Mouse (Mus musculus) embryonic facial prominence, embryonic 12.5 days (tissue): ENCODE data around the gene Xpot. TPM values are rescaled to one million over a fixed set of nuclear protein-coding genes. Genes with fewer than 3 reads are reported as not detected.

Source experiments
- ATAC-seq: fragments of 200-750 bp; cut with Nextera tagmentation; 2 replicates; pipeline ENCODE4 v1.8.0; 2017; ENCODE audit not compliant: insufficient number of reproducible peaks, insufficient read depth, low FRiP score, low TSS enrichment
- H3K27ac ChIP-seq: fragments of 300-500 bp; sonication (generic); 2 replicates; pipeline ENCODE4 v1.5.1; 2016; ENCODE audit warnings: mild to moderate bottlenecking
- H3K27me3 ChIP-seq: fragments of 300-500 bp; sonication (generic); 2 replicates; pipeline ENCODE4 v1.6.1; 2016; ENCODE audit warnings: mild to moderate bottlenecking, moderate library complexity
- H3K36me3 ChIP-seq: fragments of 300-500 bp; sonication (generic); 2 replicates; pipeline ENCODE4 v1.6.1; 2016; ENCODE audit warnings: mild to moderate bottlenecking
- H3K4me1 ChIP-seq: fragments of 300-500 bp; sonication (generic); 2 replicates; pipeline ENCODE4 v1.6.1; 2016
- H3K4me2 ChIP-seq: fragments of 300-500 bp; sonication (generic); replicated peaks from 2 replicates; pipeline ENCODE4 v1.6.1; 2016; ENCODE audit warnings: mild to moderate bottlenecking, moderate library complexity
- H3K4me3 ChIP-seq: fragments of 300-500 bp; sonication (generic); 2 replicates; pipeline ENCODE4 v1.5.1; 2016; ENCODE audit warnings: mild to moderate bottlenecking
- H3K9ac ChIP-seq: fragments of 300-500 bp; sonication (generic); 2 replicates; pipeline ENCODE4 v1.6.1; 2016; ENCODE audit warnings: mild to moderate bottlenecking, moderate library complexity
- H3K9me3 ChIP-seq: fragments of 300-500 bp; sonication (generic); 2 replicates; pipeline ENCODE4 v1.6.1; 2016; ENCODE audit warnings: mild to moderate bottlenecking, moderate library complexity
- WGBS: fragments of 180-500 bp; shearing (Covaris S2); methylation state at CpG from one replicate; pipeline ENCODE4 v1.1.7; 2016; 5-methylcytosine and 5-hydroxymethylcytosine counted together
- polyA plus RNA-seq: library from polyadenylated mRNA; unstranded; fragments of >200 nt; fragmentation: Nextera tagmentation; extraction: Ambion mirVana; gene quantifications from 2 replicates; pipeline ENCODE4 v1.2.1, GENCODE M21; 2016

Gene Xpot
- polyA plus RNA-seq, 1 experiment from 2014 or later = 59.5 TPM

DNA sequence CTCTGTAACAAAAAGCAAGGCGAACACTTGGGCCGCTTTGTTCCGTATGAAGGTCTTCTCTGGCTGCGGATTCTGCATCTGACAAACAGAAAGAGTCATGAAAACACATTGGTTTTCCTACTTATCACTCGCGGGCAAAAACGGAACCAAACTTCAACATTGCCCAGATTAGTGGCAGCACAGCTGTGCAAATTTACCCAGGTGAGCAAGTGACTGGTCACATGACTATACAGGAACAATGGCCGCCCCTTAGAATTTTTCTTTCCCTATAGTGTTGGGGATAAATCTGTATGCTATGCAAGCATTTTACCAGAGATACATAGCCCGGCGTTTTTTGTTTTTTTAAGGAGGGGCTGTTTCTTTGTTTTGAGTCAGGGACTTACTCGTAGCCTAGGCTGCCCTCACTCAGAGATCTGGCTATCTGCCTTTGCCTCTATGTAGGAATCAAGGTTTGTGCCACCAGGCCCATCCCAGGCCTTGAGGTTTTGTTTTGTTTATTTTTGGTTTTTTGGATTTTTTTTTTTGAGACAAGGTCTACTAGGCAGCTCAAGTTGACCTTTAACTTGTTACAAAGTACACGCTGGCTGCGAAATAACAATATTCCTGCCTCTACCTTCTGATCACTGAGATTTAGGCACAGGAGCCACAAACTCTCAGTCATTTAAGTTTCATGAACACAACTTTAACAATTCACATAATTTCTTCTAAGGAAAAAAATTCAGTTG is 10.8 kb downstream of the Xpot start:
- ATAC-seq = no peak
- Histone ChIP-seq H3K4me2 (no peak overlapping the region), H3K4me3 (no peak overlapping the region), H3K27me3 (no peaks in the 10 kb centered on the region), H3K9me3 (no peaks in the 10 kb centered on the region), H3K36me3 (peaks cover 89% of the 10 kb centered on the region), H3K9ac (no peak overlapping the region), H3K27ac (no peak overlapping the region), H3K4me1 (no peaks in the 10 kb centered on the region)
- WGBS = 93% methylated on average over 13 of the region's 13 CpGs

DNA sequence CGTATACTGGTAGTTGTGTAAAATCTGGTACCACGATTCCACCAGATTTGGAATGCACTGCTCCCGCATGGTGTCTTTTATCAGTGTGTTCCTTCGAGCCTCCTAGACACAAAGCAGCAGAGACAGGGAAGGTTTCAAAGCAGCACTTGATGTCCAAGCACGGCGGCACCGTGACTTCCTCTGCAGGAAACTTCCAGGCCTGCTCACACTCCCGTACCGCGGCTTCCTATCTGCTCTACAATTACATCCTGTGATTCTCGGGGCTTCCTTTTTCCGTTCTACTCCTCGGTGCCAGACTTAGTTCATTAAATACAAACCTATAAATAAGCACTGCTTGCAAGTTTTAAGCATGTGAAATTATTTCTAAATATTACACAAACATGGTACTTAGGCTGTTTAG is 12.6 kb downstream of the Xpot start:
- Histone ChIP-seq H3K9me3 (no peaks in the 10 kb centered on the region), H3K9ac (no peak overlapping the region), H3K27ac (no peak overlapping the region), H3K4me3 (no peak overlapping the region), H3K36me3 (peaks cover 88% of the 10 kb centered on the region), H3K27me3 (no peaks in the 10 kb centered on the region), H3K4me1 (no peaks in the 10 kb centered on the region), H3K4me2 (no peak overlapping the region)
- ATAC-seq = no peak
- 91% methylated on average over 13 of the region's 13 CpGs for WGBS

DNA sequence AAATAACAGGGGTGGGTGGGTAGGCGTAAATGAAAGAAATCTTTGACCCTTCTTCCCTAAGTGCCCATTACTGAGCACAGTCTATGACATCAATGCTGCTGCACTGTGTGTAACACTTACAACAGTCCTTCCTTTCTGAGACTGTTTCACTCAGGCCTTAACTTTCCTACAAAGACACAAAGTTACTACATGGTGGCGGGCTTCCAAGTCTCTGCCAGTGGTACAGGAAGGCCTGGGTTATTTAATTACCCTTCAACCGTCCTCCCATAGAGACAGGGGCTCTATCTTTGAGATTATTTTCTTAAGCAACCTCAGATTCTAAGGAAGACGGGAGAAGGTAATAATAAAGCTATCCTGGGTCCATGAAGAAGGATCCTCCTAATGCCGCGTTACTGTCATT is 13.7 kb downstream of the Xpot start:
- WGBS = 87% methylated on average over 6 of the region's 6 CpGs
- Histone ChIP-seq H3K4me3 (no peak overlapping the region), H3K9me3 (no peaks in the 10 kb centered on the region), H3K27ac (no peak overlapping the region), H3K27me3 (no peaks in the 10 kb centered on the region), H3K9ac (no peak overlapping the region), H3K4me1 (no peaks in the 10 kb centered on the region), H3K36me3 (peaks cover 88% of the 10 kb centered on the region), H3K4me2 (no peak overlapping the region)
- no peak for ATAC-seq

DNA sequence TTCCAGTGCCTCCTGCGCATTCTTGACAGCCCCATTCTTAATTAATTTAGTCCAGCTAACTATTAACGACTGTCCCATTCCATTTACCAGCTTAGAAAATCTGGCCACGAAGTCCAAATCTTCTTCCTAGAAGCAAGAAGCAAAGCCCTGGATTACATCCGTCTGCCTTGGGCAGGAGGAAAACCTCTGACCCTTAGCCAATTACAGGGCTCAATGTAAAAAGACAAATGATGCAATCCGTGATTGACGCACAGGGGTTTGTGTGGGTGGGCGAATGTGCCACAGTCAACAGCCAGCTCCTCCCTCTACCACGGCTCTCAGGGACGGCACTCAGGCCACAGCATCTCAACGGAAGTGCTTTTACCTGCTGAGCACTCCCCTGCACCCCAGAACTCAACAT is 14.5 kb downstream of the Xpot start:
- WGBS = 81% methylated on average over 10 of the region's 10 CpGs
- H3K4me2 ChIP-seq = no peak overlapping the region
- no peak overlapping the region for H3K4me3 ChIP-seq
- no peaks in the 10 kb centered on the region for H3K27me3 ChIP-seq
- no peak overlapping the region for H3K27ac ChIP-seq
- no peaks in the 10 kb centered on the region for H3K4me1 ChIP-seq
- peaks cover 88% of the 10 kb centered on the region for H3K36me3 ChIP-seq
- no peaks in the 10 kb centered on the region for H3K9me3 ChIP-seq
- ATAC-seq = no peak
- H3K9ac ChIP-seq = no peak overlapping the region

DNA sequence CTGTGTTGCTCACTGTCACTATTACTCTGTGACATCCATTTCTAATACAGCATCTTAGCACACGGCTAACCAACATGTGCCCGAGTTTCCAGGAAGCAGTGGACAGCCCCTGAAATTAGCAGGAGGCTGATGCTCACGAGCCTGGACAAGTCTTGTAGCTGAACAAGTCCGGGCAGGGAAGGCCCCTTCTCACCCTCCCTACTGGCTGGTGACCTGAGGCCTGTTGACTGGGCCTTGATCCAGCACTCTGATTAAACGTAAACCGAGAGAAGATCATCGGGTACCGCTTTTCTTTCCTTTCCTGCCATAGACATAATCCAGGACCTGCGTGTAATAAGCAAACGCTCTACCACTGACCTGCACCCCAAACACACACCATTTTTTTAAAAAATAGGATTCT is 18.0 kb downstream of the Xpot start:
- no peak for ATAC-seq
- no peak overlapping the region for H3K9ac ChIP-seq
- no peaks in the 10 kb centered on the region for H3K27me3 ChIP-seq
- WGBS = 88% methylated on average over 10 of the region's 10 CpGs
- no peaks in the 10 kb centered on the region for H3K4me1 ChIP-seq
- no peak overlapping the region for H3K4me2 ChIP-seq
- H3K36me3 ChIP-seq = peaks cover 89% of the 10 kb centered on the region
- H3K27ac ChIP-seq = no peak overlapping the region
- no peak overlapping the region for H3K4me3 ChIP-seq
- no peaks in the 10 kb centered on the region for H3K9me3 ChIP-seq

DNA sequence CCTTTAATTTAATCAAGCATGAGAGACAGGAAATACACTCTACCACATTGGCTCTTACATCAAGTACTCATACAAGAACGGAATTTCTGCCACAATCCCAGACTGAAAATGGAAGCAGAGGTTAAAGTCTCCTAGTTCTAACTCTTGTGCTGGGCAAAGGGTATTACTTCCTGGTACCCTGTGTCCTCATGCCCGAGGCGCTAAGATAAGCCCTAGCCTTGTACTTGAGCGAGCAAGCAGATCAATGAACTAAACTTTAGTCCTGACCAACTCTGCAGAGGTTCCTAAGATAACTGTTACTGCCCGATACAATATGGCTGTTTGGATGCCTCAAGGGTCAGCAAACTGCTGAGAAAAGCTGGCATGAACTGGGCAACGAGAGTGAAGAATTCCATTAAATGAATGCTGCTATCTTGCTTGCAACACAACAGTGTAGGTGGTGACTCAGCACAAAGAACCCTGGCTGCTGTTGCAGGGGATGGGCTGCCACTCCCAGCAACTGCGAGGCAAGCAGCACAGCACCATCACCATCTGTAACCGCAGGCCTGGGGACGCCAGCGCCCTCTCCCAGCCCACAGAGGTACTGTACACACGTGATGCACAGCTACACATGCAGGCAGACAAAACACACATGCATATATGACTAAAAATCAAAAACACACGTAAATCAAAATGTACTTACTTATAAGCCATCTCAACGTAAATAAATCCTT is 21.3 kb downstream of the Xpot start:
- ATAC-seq = no peak
- 93% methylated on average over 13 of the region's 13 CpGs for WGBS
- Histone ChIP-seq H3K9me3 (no peaks in the 10 kb centered on the region), H3K4me3 (no peak overlapping the region), H3K36me3 (peaks cover 92% of the 10 kb centered on the region), H3K9ac (no peak overlapping the region), H3K27ac (no peak overlapping the region), H3K4me1 (no peaks in the 10 kb centered on the region), H3K27me3 (no peaks in the 10 kb centered on the region), H3K4me2 (no peak overlapping the region)

DNA sequence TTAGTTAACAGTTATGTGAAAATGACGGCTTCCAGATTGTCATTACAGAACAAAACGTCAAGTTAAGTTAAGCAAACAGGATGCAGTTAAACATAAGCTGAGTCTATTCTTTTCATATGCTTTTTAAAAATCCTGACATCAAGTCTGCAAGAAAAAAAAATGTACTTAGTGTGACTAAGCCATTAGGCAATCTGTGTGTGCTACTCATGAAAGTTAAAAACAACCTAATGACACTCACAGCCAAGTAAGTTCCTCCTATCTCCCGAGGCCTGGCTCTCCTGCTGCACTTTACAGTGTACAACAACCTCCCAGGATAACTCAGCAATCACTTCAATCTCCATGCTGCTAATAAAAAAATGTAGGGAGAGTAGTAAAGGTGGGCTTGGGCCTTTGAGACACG is 22.6 kb downstream of the Xpot start:
- H3K9ac ChIP-seq = no peak overlapping the region
- no peaks in the 10 kb centered on the region for H3K4me1 ChIP-seq
- no peak overlapping the region for H3K4me3 ChIP-seq
- no peaks in the 10 kb centered on the region for H3K9me3 ChIP-seq
- no peak for ATAC-seq
- peaks cover 95% of the 10 kb centered on the region for H3K36me3 ChIP-seq
- H3K27ac ChIP-seq = no peak overlapping the region
- H3K27me3 ChIP-seq = no peaks in the 10 kb centered on the region
- 86% methylated on average over 4 of the region's 4 CpGs for WGBS
- no peak overlapping the region for H3K4me2 ChIP-seq

DNA sequence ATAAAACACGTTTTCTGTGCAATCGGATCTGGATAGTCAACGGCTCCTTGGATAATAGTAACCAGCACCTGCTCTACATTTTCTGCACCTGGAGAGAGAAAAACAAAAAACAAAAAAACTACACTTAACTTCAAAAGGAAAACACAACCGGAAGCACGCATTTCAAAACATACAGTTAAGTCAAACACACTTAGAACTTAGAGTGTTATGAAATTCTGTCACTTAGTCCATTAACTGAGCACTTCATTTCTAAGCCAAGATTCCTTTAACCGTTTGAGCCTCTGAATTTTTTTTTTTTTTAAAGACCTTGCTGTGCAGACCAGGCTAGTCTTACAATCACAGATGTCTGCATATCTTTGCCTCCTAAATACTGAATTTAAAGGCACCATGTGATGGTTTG is 24.9 kb downstream of the Xpot start:
- Histone ChIP-seq H3K4me3 (no peak overlapping the region), H3K4me1 (no peaks in the 10 kb centered on the region), H3K36me3 (peaks cover 92% of the 10 kb centered on the region), H3K27ac (no peak overlapping the region), H3K9ac (no peak overlapping the region), H3K27me3 (no peaks in the 10 kb centered on the region), H3K9me3 (no peaks in the 10 kb centered on the region), H3K4me2 (no peak overlapping the region)
- no peak for ATAC-seq
- WGBS = 83% methylated on average over 6 of the region's 6 CpGs

DNA sequence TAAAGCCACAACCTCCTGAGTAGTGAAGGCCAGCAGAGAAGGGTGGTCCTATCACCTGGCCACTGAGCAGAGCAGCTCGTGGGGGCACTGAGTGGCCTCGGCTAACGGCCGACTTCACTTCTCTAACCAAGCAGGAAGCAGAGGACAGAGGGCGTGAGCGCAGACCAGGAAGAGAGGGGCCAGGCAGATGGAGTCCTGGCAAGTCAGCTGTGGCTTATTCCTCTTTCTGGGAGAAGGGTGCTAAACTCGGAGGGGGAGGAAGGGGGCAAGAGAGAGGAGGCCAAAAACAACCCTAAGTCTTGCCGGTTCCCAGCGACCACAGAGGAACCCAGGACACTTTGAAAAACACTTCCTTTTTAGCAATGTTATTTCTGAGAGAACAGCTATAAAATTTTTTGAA is 29.6 kb downstream of the Xpot start:
- Histone ChIP-seq H3K4me3 (no peak overlapping the region), H3K4me2 (no peak overlapping the region), H3K9ac (no peak overlapping the region), H3K9me3 (no peaks in the 10 kb centered on the region), H3K36me3 (peaks cover 83% of the 10 kb centered on the region), H3K4me1 (no peaks in the 10 kb centered on the region), H3K27ac (no peak overlapping the region), H3K27me3 (no peaks in the 10 kb centered on the region)
- no peak for ATAC-seq
- 88% methylated on average over 9 of the region's 9 CpGs for WGBS

DNA sequence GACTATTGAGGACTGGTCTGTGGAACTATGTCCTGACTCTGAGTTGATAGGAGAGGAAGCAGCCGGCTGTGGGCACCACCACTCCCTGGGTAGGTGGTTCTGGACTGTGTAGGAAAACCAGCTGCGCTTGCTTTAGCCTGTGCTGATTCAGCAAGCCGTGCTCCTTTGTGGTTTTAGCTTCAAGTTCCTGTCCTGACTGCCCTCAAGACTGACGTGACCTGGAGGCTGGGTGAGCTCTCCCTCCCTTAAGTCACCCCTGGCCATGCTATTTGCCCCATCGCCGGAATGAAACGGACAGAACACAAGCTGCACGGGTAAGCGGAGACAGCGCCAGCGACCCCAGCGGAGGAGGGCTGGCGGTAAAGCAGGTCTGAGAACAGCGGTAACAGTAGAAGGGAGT is 35.0 kb downstream of the Xpot start:
- WGBS = 89% methylated on average over 14 of the region's 14 CpGs
- Histone ChIP-seq H3K4me2 (no peak overlapping the region), H3K27me3 (no peaks in the 10 kb centered on the region), H3K4me1 (0 out of 2 replicates have a peak, but pooled peaks cover 4% of the 10 kb centered on the region), H3K27ac (no peak overlapping the region), H3K9me3 (no peaks in the 10 kb centered on the region), H3K36me3 (peaks cover 51% of the 10 kb centered on the region), H3K4me3 (no peak overlapping the region), H3K9ac (no peak overlapping the region)
- ATAC-seq = no peak

DNA sequence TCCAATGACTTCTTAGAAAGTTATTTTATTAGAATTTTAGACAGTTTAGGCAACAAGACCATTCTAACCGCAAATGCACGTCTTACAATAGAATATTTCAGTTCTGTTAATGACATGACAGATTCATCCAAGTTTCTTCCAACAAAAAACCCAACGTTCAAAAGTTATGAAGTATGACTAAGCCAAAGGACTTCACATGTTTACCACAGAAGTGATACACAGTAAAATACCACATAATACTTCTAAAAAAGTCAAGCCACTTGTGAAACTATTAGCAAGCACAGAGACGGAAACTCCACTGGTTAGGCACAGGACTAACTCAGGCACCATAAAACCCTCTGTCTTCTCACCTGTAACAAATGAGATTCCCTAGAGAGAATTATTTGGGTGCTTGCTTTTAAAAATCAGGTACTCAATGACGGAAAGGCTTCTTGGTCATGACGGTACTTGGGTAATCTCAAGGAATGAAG is 38.7 kb downstream of the Xpot start:
- Histone ChIP-seq H3K9me3 (no peaks in the 10 kb centered on the region), H3K4me1 (peaks cover 14% of the 10 kb centered on the region), H3K4me3 (peak overlapping the region; percentile 88), H3K27ac (no peak overlapping the region), H3K36me3 (peaks cover 41% of the 10 kb centered on the region), H3K27me3 (no peaks in the 10 kb centered on the region), H3K4me2 (peak overlapping the region; percentile 65), H3K9ac (no peak overlapping the region)
- ATAC-seq = no peak
- WGBS = 65% methylated on average over 6 of the region's 6 CpGs

DNA sequence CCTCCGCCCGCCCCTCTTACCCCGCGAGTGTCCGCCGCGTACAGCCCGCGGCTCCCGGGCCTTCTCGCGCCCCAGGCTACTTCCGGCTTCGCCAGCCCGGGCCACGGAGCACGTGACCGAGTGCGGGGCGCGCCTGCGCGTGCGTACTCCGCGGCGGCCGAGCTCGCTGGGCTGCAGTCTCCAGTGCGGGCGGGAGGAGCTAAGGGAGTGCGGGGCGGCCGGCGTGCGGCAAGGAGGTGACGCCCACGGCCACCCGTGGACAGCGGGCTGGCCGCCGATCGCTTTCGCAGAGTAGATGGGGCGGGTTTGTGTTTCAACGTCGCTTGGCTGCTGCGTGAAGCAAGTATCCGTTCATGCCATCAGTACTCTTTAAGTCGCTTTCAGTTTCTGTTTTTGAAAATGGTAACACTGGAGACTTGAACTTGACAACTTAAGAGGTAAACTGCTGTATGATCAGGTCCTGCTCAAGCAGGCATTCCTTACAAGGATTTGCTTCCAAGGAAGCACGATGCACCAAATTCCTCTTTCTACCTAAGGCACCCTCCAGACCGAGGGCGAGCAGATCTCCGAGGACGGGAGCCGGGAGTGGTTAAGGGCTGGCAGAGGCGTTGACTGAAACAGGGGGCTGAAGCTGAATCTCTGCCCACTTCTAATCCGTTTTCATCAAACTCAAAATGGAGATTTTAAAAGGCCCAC is 39.3 kb downstream of the Xpot start, which contains the start of gene Tbk1:
Tbk1 (minus strand) TSS at position 113 of the 696 bp plus-strand sequence.
- peak within 1 kb of the TSS; percentile 65 for H3K4me2 ChIP-seq
- H3K9ac ChIP-seq = peak within 1 kb of the TSS; percentile 94
- H3K9me3 ChIP-seq = no peaks in the 10 kb centered on the region
- H3K27ac ChIP-seq = peak within 1 kb of the TSS; percentile 60
- peak within 1 kb of the TSS; percentile 88 for H3K4me3 ChIP-seq
- no peaks in the 10 kb centered on the region for H3K27me3 ChIP-seq
- H3K4me1 ChIP-seq = peaks cover 14% of the 10 kb centered on the region
- peak; percentile 97 for ATAC-seq
- WGBS = under 1% methylated on average over 56 of the region's 58 CpGs
- H3K36me3 ChIP-seq = peaks cover 41% of the 10 kb centered on the region
